Mouse (Mus musculus) limb, embryonic 14.5 days (tissue): ENCODE measurements around the gene D17Wsu92e. TPM values are rescaled to one million over a fixed set of nuclear protein-coding genes. Genes with fewer than 3 reads are reported as not detected.

ENCODE experiments used
- ATAC-seq: fragments of 200-750 bp; cut with Nextera tagmentation; 2 replicates; pipeline ENCODE4 v1.8.0; 2017; ENCODE audit warnings: low read depth, moderate number of reproducible peaks, moderate TSS enrichment; ENCODE audit not compliant: low FRiP score
- DNase-seq: peaks from one replicate; pipeline ENCODE4 v3.0.0-alpha.2; 2015; ENCODE audit warnings: low spot score
- H3K27ac ChIP-seq: fragments of 300-500 bp; sonication (generic); replicated peaks from 2 replicates; pipeline ENCODE4 v1.5.1; 2014; ENCODE audit warnings: low read depth, mild to moderate bottlenecking, low read length, moderate library complexity, mixed read lengths
- H3K27me3 ChIP-seq: fragments of 300-500 bp; sonication (generic); 2 replicates; pipeline ENCODE4 v1.6.1; 2014; ENCODE audit warnings: low read length, mixed read lengths; ENCODE audit not compliant: control insufficient read depth, insufficient read depth
- H3K36me3 ChIP-seq: fragments of 300-500 bp; sonication (generic); 2 replicates; pipeline ENCODE4 v1.6.1; 2014; ENCODE audit warnings: mild to moderate bottlenecking, low read length, moderate library complexity, mixed read lengths; ENCODE audit not compliant: control insufficient read depth, insufficient read depth
- H3K4me1 ChIP-seq: fragments of 300-500 bp; sonication (generic); 2 replicates; pipeline ENCODE4 v1.6.1; 2014; ENCODE audit warnings: antibody characterized with exemption, low read length, mixed read lengths; ENCODE audit not compliant: control insufficient read depth, insufficient read depth
- H3K4me2 ChIP-seq: fragments of 300-500 bp; sonication (generic); replicated peaks from 2 replicates; pipeline ENCODE4 v1.6.1; 2014; ENCODE audit warnings: low read depth, mild to moderate bottlenecking, low read length, moderate library complexity; ENCODE audit not compliant: severe bottlenecking
- H3K4me3 ChIP-seq: fragments of 300-500 bp; sonication (generic); replicated peaks from 2 replicates; pipeline ENCODE4 v1.5.1; 2014; ENCODE audit warnings: low read length
- H3K9ac ChIP-seq: fragments of 300-500 bp; sonication (generic); 2 replicates; pipeline ENCODE4 v1.6.1; 2014; ENCODE audit warnings: mild to moderate bottlenecking, low read depth, low read length, moderate library complexity; ENCODE audit not compliant: severe bottlenecking
- H3K9me3 ChIP-seq: fragments of 300-500 bp; sonication (generic); 2 replicates; pipeline ENCODE4 v1.6.1; 2016; ENCODE audit warnings: low read length; ENCODE audit not compliant: control insufficient read depth
- POLR2A ChIP-seq: fragments of 200-500 bp; IDR thresholded peaks from 2 replicates; pipeline ENCODE4 v1.8.0; 2012; ENCODE audit warnings: inconsistent platforms, mild to moderate bottlenecking, moderate library complexity, borderline replicate concordance; ENCODE audit not compliant: insufficient read depth, insufficient read length; ENCODE audit errors: extremely low read depth
- WGBS: fragments of 180-500 bp; shearing (Covaris S2); extraction: QIAGEN DNeasy Blood & Tissue Kit; methylation state at CpG from one replicate; pipeline ENCODE4 v1.1.7; 2014; 5-methylcytosine and 5-hydroxymethylcytosine counted together
- polyA plus RNA-seq, 2 experiments: library from polyadenylated mRNA; depleted of rRNA in 1 of 2; stranded (reverse) in 1 of 2; unstranded in 1 of 2; fragments of >200 nt; fragmentation: Nextera tagmentation in 1 of 2; extraction: Ambion mirVana in 1 of 2; gene quantifications; 2 replicates each; pipeline versions ENCODE4 v1.2.1 to v1.2.3; 2012 to 2014

The D17Wsu92e gene
- polyA plus RNA-seq, 2 experiments: 20.3 to 60.1 TPM

GRCm38 (mm10) chr17:27764453-27764852, 56.0 kb downstream of the D17Wsu92e start:
- Histone ChIP-seq H3K4me3 (no peak overlapping the region), H3K27ac (no peak overlapping the region), H3K4me1 (no peaks in the 10 kb centered on the region), H3K36me3 (peaks cover 57% of the 10 kb centered on the region), H3K9ac (no peak overlapping the region), H3K9me3 (no peaks in the 10 kb centered on the region; the same call in 1 of the 2 replicates), H3K27me3 (no peaks in the 10 kb centered on the region), H3K4me2 (no peak overlapping the region)
- no peak for DNase-seq
- TF ChIP-seq POLR2A: no peak
- ATAC-seq: no peak
- 93% methylated on average over 2 of the region's 2 CpGs for WGBS

DNA sequence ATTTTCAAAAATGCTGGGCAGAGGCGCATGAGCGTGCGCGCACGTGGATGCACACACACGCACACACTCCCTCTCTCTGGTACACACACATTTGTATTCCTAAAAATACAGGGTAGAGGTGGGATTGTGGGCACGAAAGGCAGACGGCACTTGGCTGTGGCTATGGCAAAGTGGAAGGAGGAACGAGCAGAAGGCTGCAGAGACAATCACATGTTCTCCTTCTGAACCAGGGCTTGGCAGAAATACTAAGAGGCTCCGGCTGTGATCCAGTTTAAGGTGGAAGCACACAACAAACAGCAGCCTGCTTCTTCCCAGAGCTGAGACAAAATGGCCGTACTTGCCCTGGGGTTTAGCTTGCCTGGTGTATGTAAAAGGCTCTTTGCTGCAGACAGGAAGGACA, 57.6 kb downstream of the D17Wsu92e start:
- Histone ChIP-seq H3K27ac (no peak overlapping the region), H3K36me3 (peaks cover 51% of the 10 kb centered on the region), H3K27me3 (no peaks in the 10 kb centered on the region), H3K4me2 (no peak overlapping the region), H3K9ac (no peak overlapping the region), H3K4me1 (no peaks in the 10 kb centered on the region), H3K9me3 (no peaks in the 10 kb centered on the region; the same call in 1 of the 2 replicates), H3K4me3 (no peak overlapping the region)
- 95% methylated on average over 11 of the region's 11 CpGs for WGBS
- ATAC-seq: no peak
- DNase-seq: no peak
- no peak for TF ChIP-seq POLR2A

- Histone ChIP-seq H3K9me3 (no peaks in the 10 kb centered on the region; the same call in 1 of the 2 replicates), H3K4me1 (no peaks in the 10 kb centered on the region), H3K36me3 (peaks cover 41% of the 10 kb centered on the region), H3K9ac (no peak overlapping the region), H3K27ac (no peak overlapping the region), H3K4me2 (no peak overlapping the region), H3K27me3 (no peaks in the 10 kb centered on the region), H3K4me3 (no peak overlapping the region)
- WGBS: 39% methylated on average over 9 of the region's 9 CpGs
- ATAC-seq (peak; percentile 81), DNase-seq (peak; percentile 81)
- no peak for TF ChIP-seq POLR2A
Observed at GRCm38 (mm10) chr17:27761639-27762336, 58.7 kb downstream of the D17Wsu92e start.

DNA sequence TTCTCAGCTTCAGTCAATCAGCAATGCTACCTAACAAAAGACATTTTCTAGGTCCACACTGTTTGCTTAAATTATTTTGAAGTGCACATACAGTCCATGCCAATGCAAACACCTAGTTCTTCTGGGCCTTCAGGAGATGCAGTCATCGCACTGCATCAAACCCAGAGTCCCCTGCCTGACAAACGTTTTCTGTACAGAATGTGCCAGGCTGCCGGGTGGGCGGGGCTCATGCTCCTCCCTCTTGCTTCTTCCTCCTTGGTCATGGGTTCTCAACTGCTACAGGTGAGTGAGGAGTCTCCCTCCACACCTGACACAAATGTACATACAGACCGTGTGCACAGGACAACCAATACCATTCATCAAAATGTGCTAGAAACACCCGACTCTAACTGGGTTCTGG, 60.3 kb downstream of the D17Wsu92e start:
- Histone ChIP-seq H3K4me1 (no peaks in the 10 kb centered on the region), H3K4me2 (no peak overlapping the region), H3K9ac (no peak overlapping the region), H3K4me3 (no peak overlapping the region), H3K27ac (no peak overlapping the region), H3K9me3 (no peaks in the 10 kb centered on the region; the same call in 1 of the 2 replicates), H3K36me3 (peaks cover 26% of the 10 kb centered on the region), H3K27me3 (no peaks in the 10 kb centered on the region)
- WGBS: 81% methylated on average over 6 of the region's 6 CpGs
- ATAC-seq (no peak), DNase-seq (no peak)
- TF ChIP-seq POLR2A: no peak

- no peaks in the 10 kb centered on the region for H3K4me1 ChIP-seq
- TF ChIP-seq POLR2A: no peak
- no peak overlapping the region for H3K4me3 ChIP-seq
- no peaks in the 10 kb centered on the region for H3K9me3 ChIP-seq
- H3K4me2 ChIP-seq: no peak overlapping the region
- no peak overlapping the region for H3K9ac ChIP-seq
- H3K36me3 ChIP-seq: peaks cover 27% of the 10 kb centered on the region; the same call in 1 of the 2 replicates
- H3K27ac ChIP-seq: no peak overlapping the region
- no peak for DNase-seq
- no peaks in the 10 kb centered on the region for H3K27me3 ChIP-seq
- no peak for ATAC-seq
- 83% methylated on average over 8 of the region's 8 CpGs for WGBS
Observed at GRCm38 (mm10) chr17:27751314-27752202, 68.9 kb downstream of the D17Wsu92e start.
